Mouse (Mus musculus): ENCODE results near the gene Uqcc3. TPM values are rescaled to one million over a fixed set of nuclear protein-coding genes. Genes with fewer than 3 reads are reported as not detected.
"Not testable (repeated sequence)": the region's sequence is repeated elsewhere in the genome, so short reads cannot be mapped to it uniquely, and the experiment has no call there.

Gene Uqcc3
- polyA plus RNA-seq, 1 experiment from 2014 or later, result 66.5 TPM

GRCm38 (mm10) chr19:8919000-8919399 lies 38.3 kb upstream of the Uqcc3 start:
- H3K4me3 ChIP-seq (replicated peaks), result no peak overlapping the region
- ATAC-seq, result no peak
- no peak overlapping the region for H3K27ac ChIP-seq
- peaks cover 11% of the 10 kb centered on the region for H3K4me1 ChIP-seq (replicated peaks)
- no peak overlapping the region for H3K4me2 ChIP-seq (replicated peaks)
- no peak overlapping the region for H3K9ac ChIP-seq (replicated peaks)
- WGBS, result 93% methylated on average over 3 of the region's 3 CpGs
- H3K27me3 ChIP-seq, result no peaks in the 10 kb centered on the region
- peaks cover 31% of the 10 kb centered on the region for H3K36me3 ChIP-seq
- no peaks in the 10 kb centered on the region for H3K9me3 ChIP-seq

- Histone ChIP-seq H3K27ac (no peak overlapping the region), H3K27me3 (no peaks in the 10 kb centered on the region), H3K4me2 (replicated peaks) (no peak overlapping the region), H3K4me3 (replicated peaks) (no peak overlapping the region), H3K4me1 (replicated peaks) (no peaks in the 10 kb centered on the region), H3K9me3 (no peaks in the 10 kb centered on the region), H3K36me3 (peaks cover 79% of the 10 kb centered on the region), H3K9ac (replicated peaks) (no peak overlapping the region)
- no peak for ATAC-seq
- 98% methylated on average over 3 of the region's 3 CpGs for WGBS
Observed at GRCm38 (mm10) chr19:8914212-8914611, 33.5 kb upstream of the Uqcc3 start.

- no peaks in the 10 kb centered on the region for H3K9me3 ChIP-seq
- no peak overlapping the region for H3K4me2 ChIP-seq (replicated peaks)
- WGBS, result 95% methylated on average over 5 of the region's 5 CpGs
- H3K9ac ChIP-seq (replicated peaks), result no peak overlapping the region
- H3K4me1 ChIP-seq (replicated peaks), result no peaks in the 10 kb centered on the region
- no peak for ATAC-seq
- no peak overlapping the region for H3K4me3 ChIP-seq (replicated peaks)
- peaks cover 100% of the 10 kb centered on the region for H3K36me3 ChIP-seq
- H3K27ac ChIP-seq, result no peak overlapping the region
- no peaks in the 10 kb centered on the region for H3K27me3 ChIP-seq
Observed at GRCm38 (mm10) chr19:8911810-8912209, 31.1 kb upstream of the Uqcc3 start.

GRCm38 (mm10) chr19:8908531-8908930 lies 27.8 kb upstream of the Uqcc3 start:
- Histone ChIP-seq H3K4me2 (replicated peaks) (no peak overlapping the region), H3K9ac (replicated peaks) (no peak overlapping the region), H3K27me3 (no peaks in the 10 kb centered on the region), H3K27ac (no peak overlapping the region), H3K4me1 (replicated peaks) (no peaks in the 10 kb centered on the region), H3K4me3 (replicated peaks) (no peak overlapping the region), H3K36me3 (peaks cover 96% of the 10 kb centered on the region), H3K9me3 (no peaks in the 10 kb centered on the region)
- ATAC-seq, result no peak
- WGBS, result 91% methylated on average over 6 of the region's 6 CpGs

- Histone ChIP-seq H3K9me3 (no peaks in the 10 kb centered on the region), H3K4me2 (replicated peaks) (no peak overlapping the region), H3K36me3 (peaks cover 62% of the 10 kb centered on the region), H3K4me1 (replicated peaks) (peaks cover 13% of the 10 kb centered on the region), H3K9ac (replicated peaks) (no peak overlapping the region), H3K27me3 (no peaks in the 10 kb centered on the region), H3K4me3 (replicated peaks) (no peak overlapping the region), H3K27ac (no peak overlapping the region)
- 96% methylated on average over 5 of the region's 5 CpGs for WGBS
- no peak for ATAC-seq
Observed at GRCm38 (mm10) chr19:8903412-8903811, 22.7 kb upstream of the Uqcc3 start.

- 60% methylated on average over 3 of the region's 3 CpGs for WGBS
Observed at GRCm38 (mm10) chr19:8899079-8899478, 18.4 kb upstream of the Uqcc3 start.

GRCm38 (mm10) chr19:8898576-8898975 lies 17.9 kb upstream of the Uqcc3 start:
- Histone ChIP-seq H3K4me1 (replicated peaks) (peaks cover 39% of the 10 kb centered on the region), H3K36me3 (peaks cover 40% of the 10 kb centered on the region), H3K9ac (replicated peaks) (peak overlapping the region; percentile 97), H3K4me3 (replicated peaks) (peak overlapping the region; percentile 98), H3K9me3 (no peaks in the 10 kb centered on the region), H3K27me3 (no peaks in the 10 kb centered on the region), H3K27ac (peak overlapping the region; percentile 87), H3K4me2 (replicated peaks) (peak overlapping the region; percentile 89)
- WGBS, result 21% methylated on average over 13 of the region's 13 CpGs
- ATAC-seq, result no peak

More at GRCm38 (mm10) chr19:8899079-8899478, 18.4 kb upstream of the Uqcc3 start:
- no peaks in the 10 kb centered on the region for H3K27me3 ChIP-seq
- no peak overlapping the region for H3K27ac ChIP-seq
- H3K36me3 ChIP-seq, result peaks cover 45% of the 10 kb centered on the region
- ATAC-seq, result no peak
- peak overlapping the region; percentile 98 for H3K4me3 ChIP-seq (replicated peaks)
- peak overlapping the region; percentile 97 for H3K9ac ChIP-seq (replicated peaks)
- H3K4me2 ChIP-seq (replicated peaks), result peak overlapping the region; percentile 89
- H3K4me1 ChIP-seq (replicated peaks), result peaks cover 34% of the 10 kb centered on the region
- H3K9me3 ChIP-seq, result no peaks in the 10 kb centered on the region

- ATAC-seq, result peak; percentile 99
- H3K36me3 ChIP-seq, result peaks cover 34% of the 10 kb centered on the region
- peak within 1 kb of the TSS; percentile 89 for H3K4me2 ChIP-seq (replicated peaks)
- no peaks in the 10 kb centered on the region for H3K27me3 ChIP-seq
- peaks cover 44% of the 10 kb centered on the region for H3K4me1 ChIP-seq (replicated peaks)
- peak within 1 kb of the TSS; percentile 97 for H3K9ac ChIP-seq (replicated peaks)
- WGBS, result under 1% methylated on average over 53 of the region's 53 CpGs
- peak within 1 kb of the TSS; percentile 87 for H3K27ac ChIP-seq
- peak within 1 kb of the TSS; percentile 98 for H3K4me3 ChIP-seq (replicated peaks)
- no peaks in the 10 kb centered on the region for H3K9me3 ChIP-seq
Observed at GRCm38 (mm10) chr19:8897865-8898495, 17.3 kb upstream of the Uqcc3 start, which contains the start of gene Ganab. TSS of gene Ganab (plus strand) at chr19:8898071.

GRCm38 (mm10) chr19:8897211-8897864 lies 16.6 kb upstream of the Uqcc3 start:
- peak; percentile 66 for ATAC-seq
- Histone ChIP-seq H3K4me1 (replicated peaks) (peaks cover 47% of the 10 kb centered on the region), H3K9ac (replicated peaks) (peak overlapping the region; percentile 97), H3K36me3 (peaks cover 30% of the 10 kb centered on the region), H3K27ac (peak overlapping the region; percentile 87), H3K4me3 (replicated peaks) (peak overlapping the region; percentile 98), H3K4me2 (replicated peaks) (peak overlapping the region; percentile 89)
- H3K27me3 ChIP-seq, H3K9me3 ChIP-seq: not testable (repeated sequence)
- WGBS, result 26% methylated on average over 21 of the region's 21 CpGs

GRCm38 (mm10) chr19:8896231-8896630 lies 15.5 kb upstream of the Uqcc3 start:
- Histone ChIP-seq H3K4me1 (replicated peaks) (peaks cover 48% of the 10 kb centered on the region), H3K36me3 (peaks cover 23% of the 10 kb centered on the region)
- not testable (repeated sequence) for ATAC-seq; H3K4me2 ChIP-seq (replicated peaks); H3K27ac ChIP-seq; H3K27me3 ChIP-seq; H3K9me3 ChIP-seq; H3K4me3 ChIP-seq (replicated peaks); H3K9ac ChIP-seq (replicated peaks)
- WGBS, result 94% methylated on average over 5 of the region's 5 CpGs

- Histone ChIP-seq H3K27ac (no peak overlapping the region), H3K4me2 (replicated peaks) (no peak overlapping the region), H3K36me3 (peaks cover 28% of the 10 kb centered on the region), H3K9ac (replicated peaks) (no peak overlapping the region), H3K4me3 (replicated peaks) (no peak overlapping the region), H3K9me3 (no peaks in the 10 kb centered on the region), H3K4me1 (replicated peaks) (peaks cover 48% of the 10 kb centered on the region), H3K27me3 (no peaks in the 10 kb centered on the region)
- no peak for ATAC-seq
- 89% methylated on average over 9 of the region's 9 CpGs for WGBS
Observed at GRCm38 (mm10) chr19:8895397-8895960, 14.8 kb upstream of the Uqcc3 start.

Data from midbrain, embryonic 13.5 days (tissue).